Comparison of ENCODE assay signal across 8 mouse cellular contexts in genomic region chr1:92910239-92910885, GRCm38 (mm10). TPM values are rescaled to one million over a fixed set of nuclear protein-coding genes. Genes with fewer than 3 reads are reported as not detected.
DNase-seq lines count a peak whose midpoint lies in the region; ATAC-seq and TF ChIP-seq lines count a peak whose summit lies in the region.

Rnpepl1 (plus strand) TSS chr1:92910783.

- peak; percentile 79 for DNase-seq in A20 (ENCODE audit: low read depth, low spot score)
- peak; percentile 83 for DNase-seq in adrenal gland, postnatal 25 days
- peak; percentile 79 for DNase-seq in embryonic facial prominence, embryonic 14.5 days (ENCODE audit: low spot score)
- DNase-seq in heart, adult 8-10 months (ENCODE audit: low spot score), result peak; percentile 59
- peak; percentile 68 to 78 for DNase-seq in kidney, adult 8-10 months
- peak; percentile 58 for DNase-seq in limb, embryonic 14.5 days (ENCODE audit: low spot score)
- peak; percentile 71 to 82 for DNase-seq in spleen, adult 18-20 months

- peak within 1 kb of the TSS; percentile 84 for H3K27ac ChIP-seq in embryonic facial prominence, embryonic 14.5 days (replicated peaks; ENCODE audit: low read depth, low read length)
- H3K27ac ChIP-seq in limb, embryonic 14.5 days (replicated peaks; ENCODE audit: low read depth, low read length), result peak within 1 kb of the TSS; percentile 86
- H3K27ac ChIP-seq in midbrain, embryonic 15.5 days, result peak within 1 kb of the TSS; percentile 94

- under 1% methylated on average over 30 of the region's 57 CpGs for WGBS in embryonic facial prominence, embryonic 14.5 days
- WGBS in limb, embryonic 14.5 days, result under 1% methylated on average over 37 of the region's 57 CpGs
- WGBS in midbrain, embryonic 15.5 days, result under 1% methylated on average over 42 of the region's 57 CpGs

- H3K4me1 ChIP-seq in embryonic facial prominence, embryonic 14.5 days (ENCODE audit: control insufficient read depth, insufficient read depth, low read length), result peaks cover 24% of the 10 kb centered on the region
- H3K4me1 ChIP-seq in limb, embryonic 14.5 days (ENCODE audit: control insufficient read depth, insufficient read depth, low read length), result peaks cover 24% of the 10 kb centered on the region
- peaks cover 59% of the 10 kb centered on the region for H3K4me1 ChIP-seq in midbrain, embryonic 15.5 days

- no peaks in the 10 kb centered on the region for H3K9me3 ChIP-seq in embryonic facial prominence, embryonic 14.5 days (ENCODE audit: control insufficient read depth, low read length)
- H3K9me3 ChIP-seq in limb, embryonic 14.5 days (ENCODE audit: control insufficient read depth, low read length), result no peaks in the 10 kb centered on the region
- H3K9me3 ChIP-seq in midbrain, embryonic 15.5 days, result no peaks in the 10 kb centered on the region

- H3K9ac ChIP-seq in embryonic facial prominence, embryonic 14.5 days (ENCODE audit: low read depth, low read length), result peak within 1 kb of the TSS; percentile 95
- peak within 1 kb of the TSS; percentile 90 for H3K9ac ChIP-seq in limb, embryonic 14.5 days (ENCODE audit: low read depth, low read length, severe bottlenecking)
- H3K9ac ChIP-seq in midbrain, embryonic 15.5 days, result peak within 1 kb of the TSS; percentile 88

- no peaks in the 10 kb centered on the region for H3K27me3 ChIP-seq in embryonic facial prominence, embryonic 14.5 days (replicated peaks; ENCODE audit: control insufficient read depth, insufficient read depth, low read length)
- H3K27me3 ChIP-seq in limb, embryonic 14.5 days (ENCODE audit: control insufficient read depth, insufficient read depth, low read length), result no peaks in the 10 kb centered on the region
- no peaks in the 10 kb centered on the region for H3K27me3 ChIP-seq in midbrain, embryonic 15.5 days (replicated peaks)

- H3K36me3 ChIP-seq in embryonic facial prominence, embryonic 14.5 days (ENCODE audit: control insufficient read depth, insufficient read depth, low read length), result peaks cover 14% of the 10 kb centered on the region
- H3K36me3 ChIP-seq in limb, embryonic 14.5 days (ENCODE audit: control insufficient read depth, insufficient read depth, low read length), result peaks cover 18% of the 10 kb centered on the region; the same call in 1 of the 2 replicates
- H3K36me3 ChIP-seq in midbrain, embryonic 15.5 days (replicated peaks), result peaks cover 3% of the 10 kb centered on the region; the same call in 1 of the 2 replicates

- peak within 1 kb of the TSS; percentile 83 for H3K4me3 ChIP-seq in embryonic facial prominence, embryonic 14.5 days (ENCODE audit: low read depth, low read length)
- peak within 1 kb of the TSS; percentile 76 for H3K4me3 ChIP-seq in limb, embryonic 14.5 days (replicated peaks; ENCODE audit: low read length)
- H3K4me3 ChIP-seq in midbrain, embryonic 15.5 days, result peak within 1 kb of the TSS; percentile 63

- peak; percentile 83 for ATAC-seq in embryonic facial prominence, embryonic 14.5 days (ENCODE audit: low read depth)
- ATAC-seq in limb, embryonic 14.5 days (ENCODE audit: low FRiP score, low read depth), result peak; percentile 70
- peak; percentile 77 for ATAC-seq in midbrain, embryonic 15.5 days (replicated peaks)

- peak within 1 kb of the TSS; percentile 94 for H3K4me2 ChIP-seq in embryonic facial prominence, embryonic 14.5 days (ENCODE audit: low read depth, low read length)
- peak within 1 kb of the TSS; percentile 90 for H3K4me2 ChIP-seq in limb, embryonic 14.5 days (replicated peaks; ENCODE audit: low read depth, low read length, severe bottlenecking)
- peak within 1 kb of the TSS; percentile 92 for H3K4me2 ChIP-seq in midbrain, embryonic 15.5 days

- TF ChIP-seq POLR2A in limb, embryonic 14.5 days (IDR thresholded peaks at IDR 0.05; ENCODE audit: borderline replicate concordance, extremely low read depth, insufficient read depth, insufficient read length), result no peak

RNA-seq across cellular contexts. Expression of gene Rnpepl1, which starts in this region (rescaled TPM):
- total RNA-seq in adrenal gland, postnatal 25 days (2021), result 93.6 and 108 TPM in 2 replicates
- 32.9 and 33.9 TPM in 2 replicates for polyA plus RNA-seq in embryonic facial prominence, embryonic 14.5 days (2014; fragmentation: Nextera tagmentation; extraction: Ambion mirVana)
- 10 to 100 TPM; 72.0 to 80.4 (median 77.3) TPM for total RNA-seq in heart, adult 8-10 months (2022)
- 51.7 and 74.0 TPM in 2 replicates for polyA plus RNA-seq in limb, embryonic 14.5 days (2012; rRNA removed)
- polyA plus RNA-seq in limb, embryonic 14.5 days (2014; fragmentation: Nextera tagmentation; extraction: Ambion mirVana), result 39.9 and 48.5 TPM in 2 replicates
- polyA plus RNA-seq in midbrain, embryonic 15.5 days (2015; fragmentation: Nextera tagmentation; extraction: Ambion mirVana), result 32.9 and 37.1 TPM in 2 replicates

Comparison
In these comparisons a context has a peak if more than half of its experiments do, and no peak if none do; other contexts are left out.
1. Peak in every context shown above with its lines: DNase-seq, ATAC-seq, H3K4me3 ChIP-seq and H3K27ac ChIP-seq.